Mouse (Mus musculus) frontal cortex, adult 2 months (tissue): ENCODE measurements around the gene Lamtor2. TPM values are rescaled to one million over a fixed set of nuclear protein-coding genes. Genes with fewer than 3 reads are reported as not detected.
A peak's percentile ranks its signal among the peaks of the same experiment; 100 is the strongest.

Experiments used
- DNase-seq, 2 experiments: peaks; one replicate each; pipeline ENCODE4 v3.0.0; 2022; ENCODE audit warnings: low spot score in 1 of 2; ENCODE audit errors: extremely low spot score in 1 of 2
- polyA plus RNA-seq: library from polyadenylated mRNA; depleted of rRNA; stranded (reverse); fragments of >200 nt; gene quantifications from 2 replicates; pipeline ENCODE4 v1.2.3, GENCODE M21; 2012

The Lamtor2 gene
- polyA plus RNA-seq, 1 experiment = 110 TPM

DNA sequence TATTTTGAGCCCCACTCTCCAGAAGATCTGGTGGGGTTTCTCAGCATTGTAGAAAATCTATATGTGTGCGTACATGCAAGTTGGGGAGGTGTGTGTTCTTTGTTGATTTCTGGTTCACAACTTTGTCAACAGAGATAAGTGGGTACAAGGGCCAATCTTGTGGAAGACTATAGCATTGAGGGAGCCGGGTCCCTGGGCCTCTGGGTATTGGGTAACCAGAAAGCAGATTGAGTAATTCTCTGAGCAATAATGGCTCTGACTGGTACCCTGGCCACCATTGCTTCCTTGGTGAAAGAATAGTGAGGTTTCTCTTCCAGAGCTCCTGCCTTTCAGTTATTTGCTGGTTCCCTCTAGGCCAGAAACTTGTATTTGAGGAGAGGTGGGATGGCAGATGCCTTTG is 16.2 kb upstream of the Lamtor2 start:
- no peak for DNase-seq

DNA sequence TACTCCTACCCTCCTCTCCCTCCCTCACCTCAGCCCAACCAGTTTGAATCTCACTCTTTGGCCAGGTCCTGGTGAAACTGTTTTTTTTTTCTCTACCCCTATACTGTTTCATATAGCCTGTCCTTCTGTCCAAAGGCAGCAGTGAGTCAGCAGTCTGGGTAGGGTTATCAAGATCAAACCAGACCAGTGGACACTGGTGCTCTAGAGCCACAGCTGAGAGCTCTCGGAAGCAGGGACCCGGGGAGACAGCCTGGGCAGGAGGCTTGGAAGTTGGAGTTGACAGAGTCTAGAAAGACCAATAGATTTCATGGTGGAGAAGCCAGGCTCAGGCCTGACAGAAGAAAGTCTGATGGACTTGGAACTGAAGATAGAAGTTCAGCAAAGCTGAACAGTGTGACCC is 15.7 kb upstream of the Lamtor2 start:
- no peak for DNase-seq

DNA sequence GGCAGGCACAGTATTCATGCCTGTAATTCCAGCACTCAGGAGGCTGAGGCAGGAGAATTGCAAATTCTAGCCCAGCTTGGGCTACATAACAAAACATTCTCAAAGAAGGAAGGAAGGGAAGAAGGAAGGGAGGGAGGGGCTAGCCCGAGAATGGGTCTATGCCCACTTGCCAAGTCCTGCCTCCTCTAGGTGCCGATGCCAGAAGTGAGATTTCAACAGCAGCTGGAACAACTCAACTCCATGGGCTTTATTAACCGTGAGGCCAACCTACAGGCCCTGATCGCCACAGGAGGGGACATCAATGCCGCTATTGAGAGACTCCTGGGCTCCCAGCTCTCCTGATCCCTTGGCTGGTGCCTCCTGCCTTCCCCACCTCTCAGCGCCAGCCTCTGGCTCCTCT is 15.0 kb upstream of the Lamtor2 start:
- no peak for DNase-seq

DNA sequence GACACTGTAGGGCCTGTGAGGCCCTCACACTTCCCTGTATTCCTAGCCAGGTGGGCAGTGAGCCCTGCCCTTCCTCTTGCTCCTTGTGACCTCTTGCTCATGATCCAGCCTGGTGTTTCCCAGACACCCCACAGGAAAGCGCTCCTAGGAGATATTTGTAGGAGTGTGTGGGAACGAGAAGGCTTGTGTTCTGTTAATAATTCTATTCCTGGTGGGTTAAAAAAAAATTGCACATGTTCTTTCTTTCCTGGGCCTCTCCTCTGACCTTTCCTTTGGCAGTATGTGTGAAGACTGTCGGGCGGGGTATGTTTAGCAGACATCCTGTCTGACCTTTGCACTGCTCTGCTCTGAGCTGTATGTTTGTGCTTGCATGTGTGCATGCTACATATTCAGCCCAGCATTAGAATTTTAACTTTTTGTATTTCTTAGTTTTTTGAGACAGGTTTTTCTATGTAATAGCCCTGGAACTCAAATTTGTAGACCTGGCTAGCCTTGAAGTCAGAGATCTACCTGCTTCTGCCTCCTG is 13.7 kb upstream of the Lamtor2 start:
- no peak for DNase-seq

DNA sequence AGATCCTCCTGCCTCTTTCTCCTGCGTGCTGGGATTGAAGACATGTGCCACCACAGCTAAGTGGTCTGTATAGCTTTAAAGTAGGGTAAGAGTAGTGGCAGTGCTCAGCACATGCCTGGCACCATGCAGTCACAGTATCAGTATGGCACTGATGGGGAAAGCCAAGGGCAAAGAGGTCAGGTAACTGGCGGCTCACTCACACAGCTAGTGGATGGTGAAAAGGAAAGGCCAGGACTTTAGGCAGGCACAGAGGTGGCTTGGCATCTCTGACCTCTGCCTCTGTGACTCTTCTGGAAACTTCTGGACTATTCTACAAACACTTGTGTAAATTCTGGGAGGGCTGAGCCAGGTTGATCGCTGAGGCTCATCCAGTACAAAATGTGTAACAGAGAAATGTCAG is 13.2 kb upstream of the Lamtor2 start:
- no peak for DNase-seq

DNA sequence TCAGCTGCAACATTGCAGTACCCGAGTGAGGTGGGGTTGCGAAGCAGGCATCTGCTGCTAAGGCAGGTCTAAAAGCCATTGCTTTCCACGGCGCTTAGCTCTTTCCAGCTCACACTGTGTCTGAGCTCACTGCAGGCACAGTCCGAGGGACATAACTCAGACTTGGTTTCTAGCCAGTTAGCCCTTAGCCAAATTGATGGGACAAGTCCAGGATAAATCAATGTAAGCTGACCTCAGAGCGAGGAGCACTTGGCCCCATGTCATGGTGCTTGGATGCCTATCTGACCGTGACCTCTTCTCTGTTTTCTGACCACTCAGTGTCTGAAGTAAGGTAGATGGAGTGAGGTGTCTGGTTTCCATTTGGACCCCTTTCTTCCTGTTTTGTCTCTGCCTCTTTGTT is 11.1 kb upstream of the Lamtor2 start:
- DNase-seq = no peak

DNA sequence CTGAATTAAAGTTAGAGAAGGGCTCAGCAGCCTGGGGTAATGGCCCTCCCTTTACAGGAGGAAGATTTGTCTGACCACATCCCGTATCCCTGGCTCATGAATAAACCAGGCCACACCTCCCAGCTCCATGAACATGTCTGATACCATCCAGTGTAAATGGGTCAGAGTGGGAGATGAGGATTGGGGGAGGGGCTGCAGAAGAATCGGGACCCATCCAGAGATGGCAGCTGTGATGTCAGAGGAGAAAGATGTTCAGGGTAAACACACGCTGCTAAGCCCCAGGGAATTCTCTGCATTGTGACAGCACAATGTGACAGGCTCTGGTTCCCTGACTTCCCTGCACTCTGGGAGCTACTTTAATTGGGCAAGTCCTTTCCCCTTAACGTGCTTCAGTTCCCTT is 10.6 kb upstream of the Lamtor2 start:
- DNase-seq = no peak

DNA sequence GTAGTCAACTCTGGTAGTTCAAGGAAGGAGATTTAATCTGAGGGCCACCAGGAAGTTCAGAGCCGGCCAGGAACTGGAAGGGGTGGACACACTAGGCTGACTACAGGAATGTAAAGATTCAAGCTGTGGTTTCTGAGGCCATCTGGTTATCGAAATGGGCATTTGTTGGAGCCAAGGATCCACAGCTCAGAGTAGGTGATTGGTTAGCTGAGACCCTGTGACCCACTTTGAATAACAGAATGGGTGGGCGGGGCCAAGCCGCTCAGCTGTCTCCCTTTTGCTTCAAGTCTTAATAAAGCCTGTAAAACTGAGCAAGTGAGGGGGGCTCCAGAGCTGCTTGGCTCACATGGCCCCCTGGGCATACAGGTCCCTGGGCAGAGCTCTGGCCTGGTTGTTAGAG is 9.1 kb upstream of the Lamtor2 start:
- no peak for DNase-seq

DNA sequence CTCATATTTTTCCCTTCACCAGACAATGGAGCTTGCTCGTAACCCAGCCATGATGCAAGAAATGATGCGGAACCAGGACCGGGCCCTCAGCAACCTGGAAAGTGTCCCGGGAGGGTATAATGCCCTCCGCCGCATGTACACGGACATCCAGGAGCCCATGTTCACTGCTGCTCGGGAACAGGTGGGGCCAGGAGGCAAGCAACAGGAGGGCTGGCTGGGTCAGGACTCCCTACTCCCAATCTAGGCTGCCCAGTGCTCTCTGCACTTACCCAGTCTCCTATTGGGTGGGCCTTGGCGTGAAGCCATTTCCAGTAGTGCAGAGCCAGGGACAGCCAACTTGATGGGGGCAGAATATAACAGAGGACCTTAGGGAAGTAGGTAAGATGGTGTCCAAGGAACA is 6.7 kb upstream of the Lamtor2 start:
- no peak for DNase-seq

DNA sequence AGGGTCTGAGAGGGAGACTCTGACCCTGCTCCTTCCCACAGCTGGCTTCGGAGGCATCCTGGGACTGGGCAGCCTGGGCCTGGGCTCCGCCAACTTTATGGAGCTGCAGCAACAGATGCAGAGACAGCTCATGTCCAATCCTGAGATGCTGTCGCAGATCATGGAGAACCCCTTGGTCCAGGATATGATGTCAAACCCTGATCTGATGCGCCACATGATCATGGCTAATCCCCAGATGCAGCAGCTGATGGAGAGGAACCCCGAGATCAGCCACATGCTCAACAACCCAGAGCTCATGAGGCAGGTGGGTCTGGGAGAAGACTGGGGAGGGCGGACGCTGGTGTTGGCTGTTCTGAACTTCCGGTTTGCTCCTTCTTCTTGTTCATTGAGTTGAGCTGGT is 3.7 kb upstream of the Lamtor2 start:
- DNase-seq = no peak

DNA sequence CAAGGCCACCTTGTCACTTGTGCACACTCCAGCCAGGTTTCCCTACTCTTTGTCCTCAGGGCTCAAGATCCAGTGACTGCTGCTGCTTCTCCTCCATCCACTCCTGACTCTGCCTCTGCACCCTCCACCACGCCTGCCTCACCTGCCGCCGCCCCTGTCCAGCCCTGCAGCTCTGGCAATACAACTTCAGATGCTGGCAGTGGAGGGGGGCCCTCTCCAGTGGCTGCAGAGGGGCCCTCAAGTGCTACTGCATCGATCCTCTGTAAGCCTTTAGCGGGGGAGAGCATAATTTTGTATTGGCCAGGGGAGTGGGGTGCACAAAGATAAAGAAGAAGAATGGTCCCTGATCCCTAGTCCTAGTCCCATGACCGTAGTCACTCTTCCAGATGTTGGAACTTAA is 2.9 kb upstream of the Lamtor2 start:
- no peak for DNase-seq

DNA sequence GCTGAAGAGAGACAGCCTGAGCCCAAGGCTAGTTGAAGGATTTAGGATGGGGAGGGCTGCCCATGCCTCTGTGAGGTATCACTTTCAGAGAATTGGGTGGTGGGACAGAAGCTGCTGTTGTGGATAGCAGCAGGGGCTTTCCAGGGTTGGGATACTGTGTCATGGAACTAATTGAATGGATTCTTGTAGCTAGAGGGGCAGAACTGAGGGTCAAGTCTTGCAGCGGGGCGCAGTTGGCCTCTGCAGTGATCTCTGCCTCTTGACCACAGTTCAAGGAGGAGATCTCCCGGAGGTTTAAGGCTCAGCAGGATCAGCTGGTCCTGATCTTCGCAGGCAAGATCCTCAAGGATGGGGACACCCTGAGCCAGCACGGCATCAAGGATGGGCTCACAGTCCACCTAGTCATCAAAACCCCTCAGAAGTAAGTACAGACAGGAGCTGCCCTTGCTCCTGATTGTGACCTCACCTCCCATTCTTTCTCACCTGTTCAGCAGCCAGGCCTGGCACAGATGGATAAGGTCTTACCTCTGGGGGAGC is 2.3 kb upstream of the Lamtor2 start:
- no peak for DNase-seq

DNA sequence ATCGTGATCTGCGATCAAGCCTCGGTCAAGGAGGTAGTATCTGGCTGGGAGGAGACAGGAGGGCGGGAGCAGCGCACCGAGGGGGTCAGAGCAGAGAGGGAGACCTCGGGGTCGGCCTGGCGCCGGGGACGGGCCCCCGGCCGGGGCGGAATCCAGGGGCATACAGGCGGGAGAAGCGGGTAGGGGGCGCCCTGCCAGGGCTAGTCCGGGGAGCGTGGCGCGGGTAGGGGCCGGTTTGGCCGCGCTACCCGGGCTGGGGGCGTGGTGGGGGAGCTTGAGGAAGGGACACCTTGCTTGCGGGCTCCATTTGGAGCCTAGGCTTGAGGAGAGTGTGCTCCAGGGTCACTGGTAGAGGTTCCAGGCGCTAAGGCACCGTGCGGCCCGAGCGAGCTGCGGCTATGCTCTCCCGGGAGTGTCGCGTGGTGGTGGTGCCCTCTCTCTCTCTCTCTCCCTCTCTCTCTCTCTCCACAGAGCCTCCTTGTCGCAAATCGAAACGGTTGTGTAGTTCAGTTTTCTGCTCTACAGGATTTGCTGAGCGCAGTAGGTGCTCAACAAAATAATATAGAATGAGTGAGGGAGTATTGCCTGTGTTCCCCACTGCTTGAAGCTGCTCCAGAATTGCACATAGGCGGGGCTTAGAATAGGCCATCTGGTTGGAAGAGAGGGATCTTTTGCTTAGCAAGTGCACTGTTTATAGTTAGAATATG is 1.2 kb upstream of the Lamtor2 start:
- DNase-seq = peak in 1 of 2 experiments; percentile 57

DNA sequence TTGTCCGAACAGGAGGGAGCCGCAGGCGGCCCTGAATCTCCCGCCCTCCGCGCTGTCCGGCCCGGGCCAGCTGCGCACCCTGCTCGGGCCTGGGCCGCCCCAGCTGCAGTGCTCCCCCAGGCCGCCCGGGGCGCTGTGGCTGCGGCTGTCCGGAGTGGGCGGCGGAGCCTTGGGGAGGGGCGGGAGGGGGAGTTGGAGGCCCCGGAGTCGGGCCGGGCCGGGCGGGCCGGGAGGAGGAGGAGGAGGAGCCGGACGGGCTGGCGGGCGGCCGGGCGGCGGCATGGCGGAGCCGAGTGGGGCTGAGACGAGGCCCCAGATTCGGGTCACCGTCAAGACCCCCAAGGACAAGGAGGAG is 628 bp upstream of the Lamtor2 start, which contains the start of gene Ubqln4:
Gene Ubqln4 (plus strand): TSS at position 234 of the 355 bp plus-strand sequence.
- DNase-seq = peak; percentile 50 to 89

DNA sequence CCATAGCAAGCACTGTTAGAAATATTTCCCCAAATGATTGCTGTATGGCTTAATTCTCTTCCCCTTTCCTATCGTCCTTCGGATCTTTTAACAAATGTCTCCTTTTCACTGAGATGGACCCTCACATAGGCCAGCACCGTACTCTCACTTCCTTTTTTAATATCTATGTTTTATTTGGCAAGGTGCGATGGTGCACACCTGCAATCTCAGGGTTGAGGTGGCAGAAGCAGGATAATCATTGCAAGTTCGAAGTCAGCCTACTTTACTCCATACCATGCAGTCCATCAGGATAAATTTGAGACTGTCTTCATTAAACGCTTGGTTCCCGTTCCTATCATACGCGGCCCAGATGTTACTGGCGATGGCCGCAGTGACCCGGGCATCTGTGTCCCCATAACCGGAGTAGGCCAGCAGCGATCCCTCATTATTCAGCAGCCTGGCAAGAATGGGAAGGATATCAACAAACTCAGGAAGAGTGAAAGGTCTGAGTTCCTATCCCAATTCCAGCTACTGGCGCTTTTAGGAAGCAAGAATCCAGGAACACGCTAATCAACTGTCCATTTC is 710 bp downstream of the Lamtor2 start:
- no peak for DNase-seq

DNA sequence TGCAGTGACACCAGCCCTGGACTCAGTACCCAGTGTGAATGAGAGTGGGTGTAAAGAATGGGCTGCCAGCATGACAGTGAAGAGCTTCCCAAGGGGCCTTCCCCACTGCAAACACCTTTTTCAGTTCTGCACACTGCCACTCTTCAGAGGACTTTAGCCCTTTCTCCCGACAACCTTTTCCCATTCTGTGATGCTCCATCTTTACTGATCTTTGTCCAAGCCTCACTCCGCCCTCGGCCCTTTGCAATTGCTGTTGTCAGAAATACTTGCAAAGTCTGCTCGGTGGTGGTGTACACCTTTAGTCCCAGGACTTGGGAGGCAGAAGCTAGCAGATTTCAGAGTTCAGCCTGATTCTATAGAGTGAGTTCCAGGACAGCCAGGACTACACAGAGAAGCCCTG is 1.3 kb downstream of the Lamtor2 start:
- DNase-seq = no peak

DNA sequence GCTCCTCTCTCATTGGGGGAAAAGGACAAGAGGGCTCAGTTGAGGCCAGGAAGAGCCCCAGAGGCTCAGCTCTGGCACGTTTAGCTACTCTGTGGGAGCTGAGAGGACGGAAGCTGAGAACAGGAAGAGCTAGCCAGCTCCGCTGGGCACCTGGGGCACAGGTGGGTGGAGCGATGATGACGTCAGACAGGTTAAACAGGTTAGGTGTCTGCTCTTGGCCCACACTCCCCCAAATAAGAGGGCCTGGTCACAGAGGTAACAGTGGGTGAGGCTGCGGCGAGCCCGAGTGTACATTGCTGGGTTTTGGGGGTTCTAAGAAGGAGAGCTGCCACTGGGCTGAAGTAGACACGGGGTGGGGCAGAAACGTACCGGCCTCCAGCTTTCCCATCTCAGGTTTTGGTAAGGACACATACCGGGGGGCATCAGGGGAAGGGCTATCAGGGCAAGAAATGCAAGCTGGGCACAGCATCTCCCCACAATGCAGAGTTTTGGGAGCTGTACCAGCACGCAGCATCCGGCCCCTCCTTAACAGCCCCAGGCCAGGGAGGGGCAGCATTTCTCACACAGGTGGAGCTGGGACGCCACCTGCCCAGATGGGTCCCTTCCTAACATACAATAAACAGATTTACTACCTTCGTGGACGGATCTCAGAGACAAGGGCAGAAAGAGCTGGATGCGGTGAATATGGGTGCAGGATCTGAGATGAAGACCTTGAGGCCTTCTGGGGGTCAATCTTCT is 4.5 kb downstream of the Lamtor2 start, which contains the start of gene Rab25:
Gene Rab25 (minus strand): TSS at position 121 of the 738 bp plus-strand sequence.
- DNase-seq = no peak

DNA sequence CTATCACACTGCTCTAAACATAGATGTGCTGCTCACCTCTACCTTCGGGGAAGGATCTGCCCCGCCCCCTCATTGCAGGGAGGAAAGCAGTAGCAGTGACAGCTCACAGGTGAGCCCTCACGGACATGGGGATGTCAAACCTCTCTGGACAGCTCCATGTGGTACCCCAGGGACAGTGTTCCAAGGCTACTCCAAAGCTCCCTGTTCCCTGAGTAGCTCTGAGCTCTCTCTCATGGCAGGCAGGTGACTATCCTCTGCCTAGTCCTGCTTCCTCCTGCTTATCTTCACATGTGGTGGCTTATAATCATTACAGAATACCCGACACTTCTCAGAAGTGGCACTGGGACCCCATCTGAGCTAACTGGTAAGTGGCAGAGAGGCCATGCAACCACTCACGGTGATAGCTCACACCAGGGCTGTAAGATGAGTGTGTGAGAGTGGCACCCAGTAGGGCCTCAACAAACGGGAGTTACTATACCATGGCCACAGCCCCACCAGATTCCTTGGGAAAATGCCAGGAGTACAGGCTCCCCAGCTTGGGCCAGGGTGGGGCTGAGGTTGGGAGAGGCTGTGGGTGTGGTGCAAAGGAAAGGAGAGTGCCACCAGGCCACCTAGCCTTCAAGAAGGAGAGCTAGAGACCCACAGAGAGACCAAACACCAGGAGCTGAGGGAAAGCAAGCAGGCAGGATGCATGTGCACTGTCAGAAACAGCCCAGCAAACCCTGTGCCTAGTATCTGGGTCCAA is 6.0 kb downstream of the Lamtor2 start:
- DNase-seq = no peak

DNA sequence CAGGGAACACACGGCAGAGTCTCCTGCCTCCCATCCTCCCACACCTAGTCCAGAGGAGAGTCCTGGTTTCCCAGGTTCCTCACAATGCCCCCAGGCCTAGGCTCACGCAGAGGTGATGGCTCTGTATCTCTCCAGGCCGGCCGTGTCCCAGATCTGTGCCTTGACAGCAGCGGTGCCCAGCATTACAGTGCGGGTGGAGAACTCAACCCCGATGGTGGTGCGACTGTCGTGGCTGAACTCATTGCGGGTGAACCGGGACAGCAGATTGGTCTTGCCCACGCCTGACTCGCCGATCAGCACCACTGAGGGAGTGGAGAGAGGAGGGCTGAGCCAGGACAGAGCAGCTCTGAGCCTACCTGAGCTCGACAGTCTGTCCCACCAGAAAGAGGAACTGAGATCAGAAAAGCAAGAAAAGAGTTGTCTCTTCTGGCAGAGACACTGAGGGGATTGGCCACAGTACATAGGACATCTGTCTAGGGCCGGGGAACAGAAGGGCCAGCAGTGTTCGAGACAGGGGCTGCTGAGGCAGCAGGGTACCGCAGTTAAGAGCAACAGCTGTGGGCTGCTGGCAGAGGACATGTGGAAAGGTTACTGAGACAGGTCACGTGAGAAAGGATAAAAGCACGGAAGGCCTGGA is 7.8 kb downstream of the Lamtor2 start:
- DNase-seq = no peak

DNA sequence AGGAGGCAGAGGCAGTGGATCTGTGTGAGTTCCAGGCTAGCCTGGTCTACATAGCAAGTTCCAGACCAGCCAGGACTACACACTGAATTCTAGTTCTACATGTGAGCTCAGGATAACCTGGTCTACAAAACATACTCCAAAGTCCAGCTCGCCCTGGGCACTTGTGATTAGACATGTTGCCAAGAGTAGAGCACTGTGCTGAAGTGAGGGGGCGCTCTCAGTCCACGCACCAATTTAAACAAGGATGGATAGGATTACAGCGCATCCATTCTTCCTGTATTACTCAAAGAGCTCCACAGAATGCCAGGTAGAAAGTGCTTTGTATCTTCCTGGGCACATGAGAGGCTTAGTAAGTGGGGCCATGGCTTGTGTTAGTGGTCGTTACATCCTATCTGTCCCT is 8.4 kb downstream of the Lamtor2 start:
- no peak for DNase-seq
